Mouse (Mus musculus) bone marrow macrophage, adult 2 months (primary cell): ENCODE data around the gene Ugt1a10.

Experiments used
- CTCF ChIP-seq: IDR thresholded peaks from 2 replicates; pipeline ENCODE4 v1.5.1; 2012; ENCODE audit warnings: low read depth, mild to moderate bottlenecking, low read length, moderate library complexity
- POLR2A ChIP-seq: IDR thresholded peaks from 2 replicates; pipeline ENCODE4 v1.6.1; 2012; ENCODE audit warnings: mild to moderate bottlenecking, low read depth, low read length, borderline replicate concordance

DNA sequence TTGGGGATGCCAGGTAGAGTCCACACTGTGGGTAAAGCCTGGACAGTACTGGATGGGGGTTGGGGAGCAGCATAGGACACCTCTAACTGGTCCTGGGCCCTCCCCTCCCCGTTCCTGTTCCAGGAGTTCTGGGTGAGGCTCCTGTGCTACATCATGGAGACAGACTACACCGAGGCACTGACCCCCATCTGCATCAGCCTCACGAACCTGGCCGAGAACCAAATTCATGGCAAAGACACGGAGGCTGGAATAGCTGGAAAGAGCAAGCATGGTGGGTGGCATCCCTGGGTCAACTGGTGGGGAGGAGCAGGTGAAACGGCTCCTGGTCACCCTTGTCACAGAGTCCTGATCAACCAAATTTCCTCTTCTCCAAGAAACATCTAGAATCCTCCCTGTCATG lies 183.6 kb downstream of the Ugt1a10 start:
- TF ChIP-seq CTCF (no peak), POLR2A (no peak)
